Mouse (Mus musculus) right cerebral cortex, postnatal 14 days (tissue): ENCODE measurements around the gene Nkx1-1.

Experiments
- DNase-seq: peaks from one replicate; pipeline ENCODE4 v3.0.0; 2022

The Nkx1-1 gene

DNA sequence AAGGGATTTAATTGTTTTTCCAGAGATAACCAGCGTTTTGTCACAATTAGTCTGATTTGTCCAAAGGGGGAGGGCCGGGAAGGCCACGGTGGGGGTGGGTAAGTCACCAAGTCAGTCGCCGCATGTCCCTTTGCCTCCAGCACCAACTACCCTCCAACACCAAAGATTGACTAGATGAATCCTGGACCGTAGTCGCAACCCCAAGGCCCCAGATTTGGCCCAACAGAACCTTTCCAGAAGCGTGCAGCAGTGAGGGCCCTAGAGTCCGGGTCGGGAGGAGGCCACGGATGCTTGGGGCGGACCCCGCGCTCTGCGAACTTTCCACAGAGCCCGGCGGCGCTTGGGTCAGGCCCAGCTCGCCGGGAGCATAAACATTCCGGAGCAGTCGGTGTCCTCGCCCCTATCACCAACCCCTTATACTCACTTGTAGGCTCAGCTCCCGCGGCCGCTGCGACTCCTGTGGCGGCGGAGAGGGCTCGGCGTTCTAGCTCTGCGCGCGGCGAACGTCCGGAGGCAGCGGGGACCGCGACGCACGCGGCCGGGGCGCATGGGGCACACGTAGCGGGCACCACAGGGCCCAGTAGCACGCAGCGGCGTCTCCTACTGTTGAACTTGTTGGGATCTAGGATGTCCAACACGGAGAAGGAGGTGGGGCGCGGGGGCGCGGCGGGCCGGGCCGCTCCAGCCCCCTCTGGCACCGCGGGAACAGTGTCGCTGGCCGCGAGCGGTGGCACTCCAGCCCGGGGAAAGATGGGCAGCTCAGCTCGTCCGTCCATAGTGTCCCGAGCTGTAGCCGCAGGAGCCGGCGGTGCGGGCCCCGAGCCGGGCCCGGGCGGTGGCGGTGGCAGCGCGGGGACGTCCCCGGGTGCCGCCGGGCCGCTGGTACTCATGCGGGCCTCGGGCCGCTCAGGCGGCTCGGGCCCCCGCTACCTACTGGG is at the start of gene Nkx1-1:
Gene Nkx1-1, minus strand, starts transcription at position 776 of the 938 bp plus-strand sequence.
- no peak for DNase-seq

DNA sequence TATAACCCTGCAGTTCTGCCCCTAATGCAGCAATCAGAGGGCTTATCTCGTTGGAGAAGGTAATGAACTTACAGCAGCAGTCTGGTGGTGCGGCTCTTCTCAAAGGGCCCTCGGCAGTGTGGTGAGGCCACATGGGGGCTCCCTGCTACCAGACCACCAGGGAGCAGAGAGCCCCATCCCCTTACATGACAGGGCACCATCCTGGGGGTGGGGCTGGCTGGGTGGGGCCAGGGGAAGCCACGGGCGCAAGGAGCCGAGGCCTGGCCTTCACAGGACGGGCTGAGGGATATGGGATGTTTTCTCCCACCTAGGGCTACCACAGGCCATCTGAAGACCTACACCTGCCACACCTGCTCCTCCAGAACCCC is 47.5 kb upstream of the Nkx1-1 start:
- DNase-seq, result no peak

DNA sequence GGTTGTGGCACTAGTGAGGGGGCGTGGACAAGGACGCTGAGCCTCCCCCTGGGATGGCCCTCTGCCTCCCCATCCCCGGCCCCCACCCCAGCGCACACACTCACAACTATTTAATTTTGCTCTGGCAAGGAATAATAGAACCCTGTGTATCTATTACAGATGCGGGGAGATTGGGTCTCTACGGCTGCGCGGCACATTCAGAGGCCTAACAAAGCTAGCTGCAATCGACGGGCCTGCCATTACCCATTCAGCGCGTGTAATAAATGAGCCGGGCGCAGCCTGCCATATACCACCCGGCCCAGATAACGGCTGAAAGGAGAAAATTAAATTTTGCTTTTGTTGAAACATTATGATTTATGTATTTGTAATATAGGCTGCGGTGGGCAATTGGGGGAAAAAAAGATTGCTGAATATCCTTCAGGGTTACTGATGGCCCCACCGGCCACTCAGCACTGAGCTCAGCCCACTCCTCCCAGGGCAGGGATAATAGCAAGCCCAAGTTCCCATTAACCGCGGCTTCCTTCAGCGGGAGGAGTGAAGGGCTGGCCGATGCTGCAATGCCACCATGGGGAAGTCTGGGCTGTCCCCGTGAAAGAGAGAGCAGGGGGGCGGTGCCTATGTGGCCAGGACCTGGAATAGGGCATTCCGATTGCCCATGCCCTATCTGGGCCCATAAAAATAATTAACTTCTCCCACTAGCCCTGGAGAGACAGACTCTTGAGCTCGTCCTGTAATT is 47.0 kb upstream of the Nkx1-1 start:
- no peak for DNase-seq

DNA sequence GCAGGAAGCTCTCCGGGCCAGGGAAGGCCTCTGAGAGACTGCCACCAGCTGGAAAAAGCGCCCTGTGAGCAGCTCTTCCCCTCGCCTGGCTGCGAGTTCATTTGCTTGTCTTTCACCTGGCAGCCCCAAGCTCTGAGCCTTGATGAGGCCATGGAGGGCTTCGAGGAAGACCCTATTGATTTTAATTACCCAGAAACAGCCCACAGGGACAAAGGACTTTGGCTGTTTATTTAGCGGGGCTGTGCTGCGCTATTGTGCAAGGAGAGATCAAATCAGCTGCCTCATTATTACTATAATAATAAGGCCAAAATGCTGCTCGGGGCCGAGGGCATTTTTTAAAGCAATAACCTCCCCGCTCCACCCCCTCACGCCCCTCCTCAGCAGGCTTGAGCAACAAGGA is 31.7 kb upstream of the Nkx1-1 start:
- DNase-seq, result no peak

DNA sequence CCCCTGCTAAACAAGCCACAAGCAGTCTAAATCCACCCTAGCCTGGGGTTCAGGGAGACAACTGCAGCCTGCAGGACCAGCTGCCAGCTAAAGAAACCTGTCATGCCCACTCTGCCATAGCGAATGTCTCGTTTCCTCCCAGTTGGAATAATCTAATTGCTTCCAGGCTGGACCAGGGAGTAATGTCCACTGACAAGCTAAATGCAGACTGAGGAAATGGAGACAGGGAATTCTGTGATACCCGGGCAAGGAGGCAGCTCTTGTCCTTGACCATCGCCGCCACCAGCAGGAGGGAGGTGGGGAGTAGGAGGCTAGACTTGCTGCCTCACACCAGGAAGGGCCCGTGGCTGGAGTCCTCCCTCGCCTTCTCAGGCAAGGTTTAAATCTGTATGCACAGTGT is 30.6 kb upstream of the Nkx1-1 start:
- DNase-seq, result no peak

DNA sequence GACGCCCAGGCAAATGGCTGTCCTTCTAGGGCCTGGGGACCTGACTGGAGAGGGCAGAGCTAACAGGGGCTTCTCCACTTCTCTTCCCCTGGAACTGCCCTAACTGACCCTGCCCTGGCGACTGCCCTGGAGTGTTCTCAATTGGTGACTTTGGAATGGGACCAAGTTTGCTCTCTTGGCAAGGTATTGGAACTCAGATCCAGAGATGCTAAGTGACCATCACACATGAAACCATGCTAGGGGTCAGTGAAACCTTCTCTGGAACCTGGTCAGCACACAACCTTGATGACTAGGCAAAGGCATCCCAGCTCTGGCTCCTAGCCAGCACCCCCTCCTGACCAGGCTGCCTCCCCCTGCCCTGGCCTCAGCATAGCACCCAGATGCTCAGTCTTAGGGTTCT is 25.3 kb upstream of the Nkx1-1 start:
- DNase-seq, result no peak

DNA sequence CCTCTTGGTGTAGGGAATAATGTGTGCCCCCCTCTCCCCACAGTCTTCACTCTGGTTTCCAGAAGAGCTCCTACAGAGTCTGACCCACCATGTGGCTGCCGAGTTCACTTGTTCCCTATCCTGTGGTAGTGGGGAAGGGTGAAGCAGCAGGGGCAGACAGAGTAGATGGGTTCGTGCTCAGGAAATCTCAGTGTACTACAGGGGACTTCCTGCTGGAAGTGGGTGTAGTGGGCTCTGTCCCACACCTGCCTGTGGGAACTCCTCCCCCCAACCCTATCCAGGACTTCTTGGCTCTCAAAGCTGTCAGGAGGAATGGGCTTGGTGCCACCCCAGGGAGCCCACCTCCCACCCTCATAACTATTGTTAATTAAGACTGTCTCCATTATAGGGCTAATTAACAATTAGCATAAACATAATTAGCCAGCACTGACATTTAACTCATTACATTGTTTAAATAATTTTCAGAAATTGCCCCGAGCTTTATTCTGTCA is 24.4 kb upstream of the Nkx1-1 start:
- DNase-seq, result no peak

DNA sequence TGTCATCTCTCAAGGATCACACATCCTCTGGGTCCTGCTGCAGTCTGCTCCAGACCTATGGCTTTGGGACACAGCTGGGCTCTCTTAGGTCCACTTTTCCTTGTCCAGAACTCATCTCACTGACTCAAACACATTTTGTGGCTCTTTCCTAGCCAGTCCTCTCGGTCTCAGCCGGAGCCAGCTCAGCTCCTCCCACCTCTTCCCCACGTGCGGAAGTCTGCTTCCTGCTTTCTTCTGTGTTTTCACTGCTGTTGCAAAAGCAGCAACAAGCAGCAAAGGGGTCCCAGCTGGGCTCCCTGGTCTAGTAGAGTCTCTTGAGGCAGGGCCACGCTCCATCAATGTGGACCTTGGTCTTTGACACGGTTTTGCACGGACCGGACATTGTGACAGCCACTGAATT is 22.0 kb upstream of the Nkx1-1 start:
- DNase-seq, result no peak

DNA sequence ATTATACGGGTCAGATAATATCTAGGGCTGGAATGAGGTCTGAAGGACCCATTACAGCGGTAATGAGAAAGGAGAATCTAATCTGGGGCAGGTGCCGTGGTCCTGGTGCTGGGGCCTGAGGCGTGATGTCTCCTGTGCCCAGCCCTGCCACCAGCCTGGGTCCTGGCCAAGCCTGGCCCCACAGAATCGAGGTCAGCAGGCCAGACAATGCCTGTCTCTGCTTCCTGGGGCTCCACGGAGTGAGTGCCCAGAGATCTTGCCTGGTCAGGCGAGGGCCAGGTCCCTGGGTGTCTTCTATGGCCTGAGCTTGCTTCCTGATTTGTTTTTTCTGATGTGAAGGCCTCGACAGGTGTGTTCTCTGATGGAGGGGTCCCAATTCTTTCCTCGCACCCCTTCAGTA is 10.0 kb upstream of the Nkx1-1 start:
- no peak for DNase-seq

DNA sequence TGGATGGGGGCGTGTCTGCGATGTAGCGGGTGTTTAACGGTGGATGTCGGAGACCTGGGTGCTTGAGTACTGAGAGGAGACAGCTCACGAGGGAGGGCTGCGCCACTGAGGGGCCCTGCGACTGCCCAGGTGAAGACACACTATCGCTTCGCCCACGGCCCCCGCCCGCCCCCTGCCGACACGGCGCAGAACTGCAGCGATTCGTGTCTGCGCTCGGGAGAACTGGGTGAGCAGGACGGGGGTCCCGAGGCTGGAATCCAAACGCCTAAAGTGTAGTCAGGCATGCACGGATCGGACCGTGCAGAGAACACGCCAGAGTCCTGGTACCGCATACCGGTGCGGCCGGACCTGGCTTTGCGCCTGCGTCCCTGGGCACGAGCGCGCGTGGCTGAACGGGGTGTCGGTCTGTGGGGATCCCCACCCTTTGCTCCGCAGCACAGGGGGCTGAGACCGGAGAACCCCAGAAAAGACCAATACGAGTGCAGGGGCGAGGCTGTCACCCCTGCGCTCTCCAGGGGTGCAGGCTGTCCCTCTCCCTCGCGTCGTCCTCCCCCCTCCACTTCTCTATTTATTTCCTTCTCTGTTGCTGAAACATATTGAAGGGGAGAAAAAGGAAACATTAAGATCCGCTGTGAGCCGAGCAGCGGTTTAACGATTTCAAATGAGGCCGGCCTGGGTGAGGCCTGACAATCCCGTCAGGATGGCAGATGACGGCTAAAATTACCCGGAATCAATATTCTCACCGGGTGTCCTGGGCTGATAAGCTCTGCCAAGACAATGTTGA is 9.3 kb upstream of the Nkx1-1 start:
- DNase-seq, result peak; percentile 50

DNA sequence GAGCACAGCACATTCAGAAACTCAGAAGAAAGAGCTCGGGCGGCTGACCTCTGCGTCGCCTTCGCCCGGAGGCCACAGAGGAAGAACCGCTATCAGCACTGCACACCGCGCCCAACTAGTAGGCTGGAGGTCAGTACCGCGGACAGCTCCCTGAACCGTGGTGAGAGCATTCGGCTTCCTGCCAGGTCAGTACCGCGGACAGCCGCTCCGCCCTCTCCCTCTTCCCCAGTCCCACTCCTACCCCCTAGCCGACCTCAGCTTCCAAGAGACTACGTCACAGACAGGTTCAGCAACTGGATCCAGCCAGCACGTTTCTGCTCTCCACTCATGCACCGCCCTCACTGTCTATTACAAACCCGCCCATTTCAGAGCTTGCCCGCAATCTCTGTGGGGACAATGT is 4.4 kb upstream of the Nkx1-1 start:
- peak; percentile 82 for DNase-seq

DNA sequence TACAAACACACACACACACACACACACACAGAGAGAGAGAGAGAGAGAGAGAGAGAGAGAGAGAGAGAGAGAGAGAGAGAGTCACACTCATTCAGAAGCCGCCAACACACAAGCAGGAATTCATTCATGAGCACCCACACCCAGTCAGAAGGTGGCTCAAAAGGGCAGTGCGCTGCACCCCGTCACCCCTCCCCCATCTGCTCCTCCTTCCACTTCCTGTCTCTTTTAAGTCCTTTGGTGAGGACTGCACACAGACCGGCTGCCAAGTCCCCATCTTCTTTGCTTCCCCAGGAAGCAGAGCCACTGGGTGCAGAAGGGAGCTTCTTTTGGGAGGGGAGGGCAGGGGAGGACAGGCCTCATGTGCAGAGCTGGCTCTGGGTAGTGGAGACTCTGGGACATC is 2.2 kb upstream of the Nkx1-1 start:
- DNase-seq, result no peak

DNA sequence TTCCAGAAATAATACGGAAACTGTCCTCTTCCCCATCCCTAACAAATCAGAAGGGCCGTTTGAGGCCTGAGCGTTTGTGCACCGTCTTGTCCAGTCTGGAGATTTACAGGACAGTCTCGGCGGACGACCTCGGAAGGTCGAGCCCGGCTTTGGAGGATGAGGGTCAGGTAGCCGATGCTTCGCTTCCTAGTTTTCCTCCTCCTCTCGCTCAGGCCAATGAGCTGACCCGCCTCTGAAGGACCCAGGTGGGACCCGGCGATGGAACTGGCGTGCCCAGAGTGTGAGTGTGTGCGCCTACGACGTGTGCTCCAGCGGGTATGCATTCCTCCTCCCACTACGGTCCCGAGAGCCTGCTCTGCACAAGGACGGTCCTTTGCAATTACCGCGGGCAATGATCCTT is 1.4 kb upstream of the Nkx1-1 start:
- no peak for DNase-seq

DNA sequence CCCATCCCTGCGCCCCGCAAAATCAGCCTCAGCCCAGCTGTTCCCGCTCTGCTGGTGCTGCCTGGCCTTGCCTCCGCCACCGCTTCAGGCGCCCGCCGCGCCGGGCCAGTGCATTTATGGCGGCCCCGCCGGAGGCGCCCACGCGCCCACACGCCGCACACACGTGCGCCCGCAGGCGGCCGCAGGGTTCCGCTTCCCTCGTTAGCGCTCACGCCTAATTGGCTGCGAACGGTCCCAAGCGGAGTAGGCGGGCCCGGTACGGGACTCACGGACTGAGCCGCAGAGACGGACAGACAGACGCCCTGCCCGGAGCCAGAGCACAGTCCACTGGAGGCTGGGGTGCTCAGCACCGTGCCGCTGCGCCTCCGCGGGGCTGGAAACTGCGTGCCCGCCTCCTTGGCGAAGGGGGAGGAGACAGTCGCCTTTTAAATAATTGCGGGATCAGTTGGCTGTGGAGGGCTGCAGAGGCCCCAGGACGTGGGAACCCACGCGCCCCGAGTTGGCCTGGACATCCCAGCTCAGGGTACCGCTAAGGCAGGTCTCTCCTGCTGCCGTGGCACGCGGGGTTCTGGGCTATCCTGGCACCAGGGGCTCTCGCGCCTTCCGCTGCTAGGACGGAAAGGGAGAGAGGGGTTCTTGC is 485 bp upstream of the Nkx1-1 start:
- no peak for DNase-seq

DNA sequence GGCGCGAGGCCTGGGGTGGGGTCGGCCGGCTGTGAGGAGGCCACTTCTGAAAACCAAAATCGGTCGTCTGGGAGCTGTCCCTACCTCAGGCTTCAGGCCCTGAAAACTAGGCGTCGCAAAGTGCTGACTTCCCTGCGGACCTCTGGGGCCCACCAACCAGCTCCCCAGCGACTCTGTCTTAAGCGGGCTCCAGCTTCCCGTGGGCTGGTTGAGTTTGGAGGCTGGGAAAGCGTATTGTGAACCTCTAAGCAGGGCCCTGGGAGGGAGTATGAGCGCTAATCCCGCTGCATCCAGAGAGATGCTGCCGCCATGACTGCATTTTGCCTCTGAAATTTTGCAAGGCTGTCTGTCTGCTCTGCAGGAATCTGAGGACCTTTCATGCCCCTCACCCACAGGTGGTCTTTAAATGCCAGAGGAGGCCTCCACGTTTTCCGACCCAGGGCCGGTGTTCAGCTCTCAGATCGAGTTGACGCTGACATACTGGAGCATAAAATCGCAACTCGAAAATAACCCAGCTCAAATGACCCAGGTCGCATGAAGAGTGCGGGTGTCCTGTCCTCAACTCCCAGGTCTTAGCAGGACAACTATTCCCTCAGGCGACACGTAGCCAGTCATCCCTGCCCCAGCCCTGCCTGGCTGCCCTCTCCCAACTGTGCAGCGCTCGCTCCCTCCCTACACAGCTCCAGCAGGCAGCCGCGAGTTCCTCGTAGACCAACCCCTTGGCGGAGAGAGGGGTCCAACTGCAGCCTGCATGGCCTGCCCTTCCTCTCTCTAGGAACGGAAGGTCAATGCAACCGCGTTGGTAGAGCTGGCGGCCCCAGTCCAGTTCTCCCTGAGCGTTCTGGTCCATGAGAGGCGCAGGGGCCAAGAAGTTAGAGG is 1.5 kb downstream of the Nkx1-1 start:
- DNase-seq, result no peak

DNA sequence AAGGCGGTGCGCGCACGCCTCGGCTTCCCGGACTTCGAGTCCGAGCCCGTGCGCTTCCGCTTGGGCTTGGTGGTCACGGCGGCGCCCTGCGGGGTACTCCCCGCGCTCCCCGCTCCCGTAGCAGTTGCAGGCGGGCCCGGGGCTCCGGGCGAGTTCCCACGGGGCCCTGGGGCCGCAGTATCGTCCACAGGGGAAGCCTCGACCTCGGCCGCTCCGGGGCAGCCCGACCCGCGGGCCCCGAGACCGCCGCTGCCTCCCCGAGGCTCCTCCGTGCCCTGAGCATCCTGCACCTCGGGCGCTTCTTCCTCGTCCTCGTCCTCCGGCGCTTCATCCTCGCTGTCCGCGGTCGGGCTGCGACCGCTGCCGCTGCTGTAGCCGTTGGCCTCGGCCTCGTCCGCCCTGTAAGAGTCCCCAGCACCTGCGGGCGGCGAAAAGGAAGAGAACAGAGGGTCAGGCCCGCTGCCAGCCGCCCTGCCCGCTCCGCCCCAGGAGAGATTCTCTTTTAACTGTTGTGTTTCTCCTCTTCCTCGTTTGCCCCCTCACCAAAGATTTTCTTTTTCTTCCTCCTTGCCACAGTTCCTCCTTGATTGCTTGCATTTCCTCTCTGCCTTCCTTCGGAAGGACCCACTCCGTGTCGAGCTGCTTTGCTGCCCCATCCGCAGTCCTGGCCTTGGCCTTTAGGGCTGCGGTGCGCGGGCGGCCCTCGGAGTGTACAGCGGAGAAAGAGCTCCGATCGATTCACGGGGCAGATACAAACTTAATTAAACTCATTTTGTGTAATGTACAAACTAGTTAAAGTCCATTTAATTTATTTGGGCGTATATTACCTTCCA is 2.4 kb downstream of the Nkx1-1 start:
- DNase-seq, result no peak

DNA sequence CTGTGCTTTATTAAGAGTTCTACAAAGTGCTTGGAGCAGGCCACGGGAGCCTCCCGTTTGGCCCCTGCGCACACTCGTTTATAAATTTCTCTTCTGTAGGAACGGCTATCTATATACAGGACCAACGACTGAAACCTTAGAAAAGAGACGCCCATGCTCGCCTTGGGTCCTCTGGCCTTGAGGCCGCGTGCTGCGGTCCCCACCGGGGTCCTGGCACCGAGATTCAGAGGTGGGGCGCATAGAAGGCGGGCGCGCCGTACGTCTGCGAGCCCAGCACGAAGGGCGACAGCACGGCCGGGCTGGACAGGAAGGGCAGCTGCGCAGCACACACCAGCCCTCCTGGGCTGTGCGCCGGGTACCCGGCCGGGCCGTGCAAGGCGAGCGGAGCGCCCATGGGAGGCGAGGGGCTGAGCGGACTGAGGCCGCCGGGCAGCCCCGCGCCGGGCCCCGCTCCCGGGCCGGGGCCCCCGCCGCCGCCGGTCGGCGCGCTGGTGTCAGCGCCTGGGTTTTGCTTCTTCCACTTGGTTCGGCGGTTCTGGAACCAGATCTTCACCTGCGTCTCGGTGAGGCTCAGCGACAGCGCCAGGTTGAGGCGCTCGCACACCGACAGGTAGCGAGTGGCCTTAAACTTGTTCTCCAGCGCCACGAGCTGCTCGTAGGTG is 3.1 kb downstream of the Nkx1-1 start:
- DNase-seq, result no peak

DNA sequence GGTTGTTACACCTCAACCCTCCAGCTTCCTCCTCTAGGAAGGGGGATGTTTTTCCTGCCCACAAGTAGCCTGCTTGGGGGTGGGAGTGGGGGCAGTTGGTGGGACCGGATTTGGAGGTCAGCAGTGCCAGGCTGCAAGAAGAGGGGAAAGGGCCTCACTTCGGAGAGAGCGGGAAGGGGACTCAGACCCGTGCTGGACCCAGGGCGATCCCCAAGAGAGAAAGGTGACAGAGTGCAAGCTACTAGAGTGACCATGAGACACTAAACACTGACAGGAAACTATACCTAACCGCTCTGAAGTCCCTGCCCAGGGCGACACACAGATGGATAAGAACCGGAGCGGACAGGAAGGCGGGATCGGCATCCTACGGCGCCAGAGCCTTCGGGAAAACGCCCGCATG is 3.7 kb downstream of the Nkx1-1 start:
- DNase-seq, result no peak

DNA sequence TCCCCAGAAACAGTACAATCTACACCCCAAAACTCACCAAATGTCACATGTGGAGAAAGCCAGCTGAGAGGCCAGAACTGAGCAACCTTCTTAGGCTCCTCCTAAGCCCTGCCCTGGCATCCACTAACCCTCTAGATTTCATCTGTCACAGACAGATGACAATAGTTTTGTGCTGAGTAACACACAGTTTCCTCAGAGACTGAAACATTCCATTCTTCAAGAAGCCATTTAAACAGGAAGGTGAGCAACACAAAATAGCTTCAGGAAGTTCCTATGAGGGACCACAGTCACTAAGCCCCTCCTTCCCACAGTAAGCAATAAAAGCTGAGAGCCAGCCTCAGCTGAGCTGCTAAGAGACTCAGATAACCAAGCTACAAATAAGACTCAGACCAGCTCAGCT is 6.3 kb downstream of the Nkx1-1 start:
- DNase-seq, result no peak

DNA sequence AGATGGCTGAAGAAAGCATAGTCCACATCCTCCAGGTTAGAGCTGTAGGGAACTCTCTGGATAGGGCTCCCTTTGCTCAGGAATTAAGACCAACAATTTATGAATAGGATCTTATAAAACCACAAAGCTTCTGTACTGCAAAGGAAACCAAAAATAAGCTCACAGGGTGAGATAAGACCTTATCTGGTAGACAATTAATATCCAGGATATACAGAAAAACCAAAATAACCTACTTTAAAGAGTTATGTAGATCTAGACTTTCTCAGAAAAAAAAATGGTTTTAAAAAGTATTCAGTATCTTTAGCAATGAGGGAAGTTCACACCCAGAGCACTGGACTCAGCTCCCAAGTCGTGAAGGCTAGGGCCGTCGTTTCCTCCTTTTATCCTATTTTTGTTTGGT is 13.5 kb downstream of the Nkx1-1 start:
- DNase-seq, result no peak
